Mouse (Mus musculus): ENCODE measurements at regions not wholly inside any gene's neighbourhood (a gene's known extent, or its start where the extent isn't known, plus 50 kb on each side); places are given as distances from the start of the nearest gene placed in this dataset.
A peak's percentile ranks its signal among the peaks of the same experiment; 100 is the strongest.

GRCm38 (mm10) chr1:73857497-73857896 is 266.8 kb downstream of the Tns1 start:
- no peak for DNase-seq (ENCODE audit: low spot score)

- no peak for DNase-seq (ENCODE audit: low spot score)
Measured at GRCm38 (mm10) chr1:73856811-73857210, 267.4 kb downstream of the Tns1 start.

- DNase-seq (ENCODE audit: low spot score) = no peak
Measured at GRCm38 (mm10) chr1:73855306-73855705, 268.9 kb downstream of the Tns1 start.

GRCm38 (mm10) chr1:73853851-73854250 is 270.4 kb downstream of the Tns1 start:
- peak; percentile 34 for DNase-seq (ENCODE audit: low spot score)

- DNase-seq (ENCODE audit: low spot score) = peak; percentile 28
Measured at GRCm38 (mm10) chr1:73850173-73851014, 273.9 kb downstream of the Tns1 start.

- DNase-seq (ENCODE audit: low spot score) = no peak
Measured at GRCm38 (mm10) chr1:73848370-73848769, 275.9 kb downstream of the Tns1 start.

GRCm38 (mm10) chr1:73847126-73847525 is 277.1 kb downstream of the Tns1 start:
- DNase-seq (ENCODE audit: low spot score) = no peak

GRCm38 (mm10) chr1:73845115-73845514 is 279.1 kb downstream of the Tns1 start:
- no peak for DNase-seq (ENCODE audit: low spot score)

GRCm38 (mm10) chr1:73844574-73844973 is 279.7 kb downstream of the Tns1 start:
- no peak for DNase-seq (ENCODE audit: low spot score)

- no peak for DNase-seq (ENCODE audit: low spot score)
Measured at GRCm38 (mm10) chr1:73839351-73839750, 284.9 kb downstream of the Tns1 start.

GRCm38 (mm10) chr1:73836680-73837079 is 287.6 kb downstream of the Tns1 start:
- DNase-seq (ENCODE audit: low spot score) = no peak

- no peak for DNase-seq (ENCODE audit: low spot score)
Measured at GRCm38 (mm10) chr1:73834566-73834965, 289.7 kb downstream of the Tns1 start.

GRCm38 (mm10) chr1:73830486-73831132 is 293.6 kb downstream of the Tns1 start:
- no peak for DNase-seq (ENCODE audit: low spot score)

- no peak for DNase-seq (ENCODE audit: low spot score)
Measured at GRCm38 (mm10) chr1:73828996-73829395, 295.3 kb downstream of the Tns1 start.

GRCm38 (mm10) chr1:73826243-73826930 is 297.9 kb downstream of the Tns1 start:
- DNase-seq (ENCODE audit: low spot score) = peak; percentile 96

GRCm38 (mm10) chr1:73824406-73825184 is 299.7 kb downstream of the Tns1 start:
- peak; percentile 43 for DNase-seq (ENCODE audit: low spot score)

GRCm38 (mm10) chr1:73823726-73824125 is 300.5 kb downstream of the Tns1 start:
- no peak for DNase-seq (ENCODE audit: low spot score)

GRCm38 (mm10) chr1:73822616-73823015 is 301.6 kb downstream of the Tns1 start:
- no peak for DNase-seq (ENCODE audit: low spot score)

- no peak for DNase-seq (ENCODE audit: low spot score)
Measured at GRCm38 (mm10) chr1:73820701-73821100, 303.5 kb downstream of the Tns1 start.

- no peak for DNase-seq (ENCODE audit: low spot score)
Measured at GRCm38 (mm10) chr1:73807206-73807605, 317.0 kb downstream of the Tns1 start.

- DNase-seq (ENCODE audit: low spot score) = no peak
Measured at GRCm38 (mm10) chr1:73805156-73805555, 319.1 kb downstream of the Tns1 start.

GRCm38 (mm10) chr1:73799996-73800395 is 324.3 kb downstream of the Tns1 start:
- no peak for DNase-seq (ENCODE audit: low spot score)

Data from retina, embryonic 14.5 days (tissue).